13 mouse cellular contexts compared by ENCODE assay signal in the genomic region with DNA sequence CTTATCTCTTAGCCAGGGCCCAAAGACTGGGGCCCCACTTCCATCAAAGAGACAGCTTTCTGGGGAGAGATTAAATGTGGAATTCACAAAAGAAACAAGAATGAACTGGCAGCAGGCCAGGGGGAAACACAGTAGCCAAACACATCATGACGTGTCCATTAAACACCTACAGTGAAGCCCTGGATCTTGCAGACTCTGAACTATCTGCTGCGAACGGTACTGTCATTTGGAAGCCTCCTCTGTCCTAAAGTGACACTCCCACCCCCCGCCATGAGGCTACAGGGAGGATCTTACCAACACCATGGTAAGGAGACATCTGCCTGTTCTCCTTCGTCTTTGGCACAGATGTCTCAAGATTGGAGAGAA. TPM values are rescaled to one million over a fixed set of nuclear protein-coding genes. Genes with fewer than 3 reads are reported as not detected.
DNase-seq lines count a peak whose midpoint lies in the region; ATAC-seq and TF ChIP-seq lines count a peak whose summit lies in the region.
"Had no signal": no experiment of that assay in that cellular context is flagged by ENCODE, and none has a peak within 500 bp of the region (broad histone marks: within the 10 kb centered on the region; RNA-seq: fewer than 3 reads in every experiment).

No protein-coding gene starts in this region.

- WGBS in intestine, embryonic 16.5 days: 28% methylated on average over 5 of the region's 5 CpGs
- 32% methylated on average over 5 of the region's 5 CpGs for WGBS in intestine, postnatal 0 days
- WGBS in heart, embryonic 16.5 days: 27% methylated on average over 5 of the region's 5 CpGs
- 67% methylated on average over 5 of the region's 5 CpGs for WGBS in forebrain, embryonic 12.5 days

- peak; percentile 29 for DNase-seq in lung, postnatal 10 days
- no peak for DNase-seq in lung, postnatal 14 days
- no peak for DNase-seq in adrenal gland, postnatal 4 days (ENCODE audit: low spot score in 2 of 2)
- DNase-seq: forebrain, postnatal 0 days; kidney, postnatal 14 days; thymus, adult 18-20 months had no signal

- peaks cover 9% of the 10 kb centered on the region for H3K4me1 ChIP-seq in intestine, embryonic 16.5 days (ENCODE audit: control insufficient read depth, insufficient read depth, low read length)
- H3K4me1 ChIP-seq in intestine, postnatal 0 days (replicated peaks; ENCODE audit: control insufficient read depth, insufficient read depth, low read length): no peaks in the 10 kb centered on the region
- peaks cover 13% of the 10 kb centered on the region for H3K4me1 ChIP-seq in heart, embryonic 16.5 days (ENCODE audit: control insufficient read depth, insufficient read depth, low read length)
- H3K4me1 ChIP-seq in forebrain, embryonic 12.5 days: peaks cover 12% of the 10 kb centered on the region

- no peaks in the 10 kb centered on the region for H3K9me3 ChIP-seq in intestine, embryonic 16.5 days (ENCODE audit: control insufficient read depth, low read length)
- H3K9me3 ChIP-seq in intestine, postnatal 0 days (ENCODE audit: control insufficient read depth): no peaks in the 10 kb centered on the region
- H3K9me3 ChIP-seq in heart, embryonic 16.5 days (replicated peaks; ENCODE audit: control insufficient read depth, low read length): no peaks in the 10 kb centered on the region
- no peaks in the 10 kb centered on the region for H3K9me3 ChIP-seq in forebrain, embryonic 12.5 days
- H3K9me3 ChIP-seq: liver, embryonic 15.5 days had no signal

- no peaks in the 10 kb centered on the region for H3K27me3 ChIP-seq in intestine, embryonic 16.5 days (replicated peaks; ENCODE audit: control insufficient read depth, insufficient read depth, low read length)
- no peaks in the 10 kb centered on the region for H3K27me3 ChIP-seq in intestine, postnatal 0 days (replicated peaks; ENCODE audit: control insufficient read depth, insufficient read depth, low read length)
- H3K27me3 ChIP-seq in heart, embryonic 16.5 days (ENCODE audit: control insufficient read depth, insufficient read depth, low read length): peaks cover 3% of the 10 kb centered on the region; the same call in 1 of the 2 replicates
- H3K27me3 ChIP-seq in forebrain, embryonic 12.5 days: no peaks in the 10 kb centered on the region
- H3K27me3 ChIP-seq: liver, embryonic 15.5 days had no signal

- no peak for TF ChIP-seq CTCF in intestine, postnatal 0 days (IDR thresholded peaks at IDR 0.05; ENCODE audit: low read depth)

- no peak overlapping the region for H3K4me3 ChIP-seq in intestine, embryonic 16.5 days (ENCODE audit: low read length)
- H3K4me3 ChIP-seq in intestine, postnatal 0 days (ENCODE audit: low read depth, low read length): no peak overlapping the region
- H3K4me3 ChIP-seq in heart, embryonic 16.5 days (ENCODE audit: low read length): peak overlapping the region; percentile 1; the same call in 1 of the 2 replicates
- no peak overlapping the region for H3K4me3 ChIP-seq in forebrain, embryonic 12.5 days (replicated peaks)
- H3K4me3 ChIP-seq: liver, embryonic 15.5 days had no signal

- H3K4me2 ChIP-seq in intestine, embryonic 16.5 days (ENCODE audit: low read depth, low read length): no peak overlapping the region
- no peak overlapping the region for H3K4me2 ChIP-seq in intestine, postnatal 0 days (replicated peaks; ENCODE audit: low read depth)
- peak overlapping the region; percentile 51; the same call in 1 of the 2 replicates for H3K4me2 ChIP-seq in heart, embryonic 16.5 days (ENCODE audit: low read depth, low read length)
- H3K4me2 ChIP-seq in forebrain, embryonic 12.5 days: no peak overlapping the region

- no peaks in the 10 kb centered on the region for H3K36me3 ChIP-seq in intestine, embryonic 16.5 days (ENCODE audit: control insufficient read depth, insufficient read depth, low read length)
- no peaks in the 10 kb centered on the region for H3K36me3 ChIP-seq in intestine, postnatal 0 days (ENCODE audit: control insufficient read depth, insufficient read depth)
- H3K36me3 ChIP-seq in heart, embryonic 16.5 days (ENCODE audit: control insufficient read depth, insufficient read depth): no peaks in the 10 kb centered on the region
- no peaks in the 10 kb centered on the region; the same call in 1 of the 2 replicates for H3K36me3 ChIP-seq in forebrain, embryonic 12.5 days (replicated peaks)
- H3K36me3 ChIP-seq: liver, embryonic 15.5 days had no signal

- H3K9ac ChIP-seq in intestine, embryonic 16.5 days (ENCODE audit: low read depth, low read length): no peak overlapping the region
- no peak overlapping the region for H3K9ac ChIP-seq in intestine, postnatal 0 days (ENCODE audit: low read depth, low read length)
- no peak overlapping the region for H3K9ac ChIP-seq in heart, embryonic 16.5 days (ENCODE audit: low read length)
- H3K9ac ChIP-seq in forebrain, embryonic 12.5 days: no peak overlapping the region
- H3K9ac ChIP-seq: forebrain, postnatal 0 days; liver, embryonic 15.5 days had no signal

- 0 out of 2 replicates have a peak, but pooled peaks have one; percentile 39 for ATAC-seq in intestine, embryonic 16.5 days
- ATAC-seq in intestine, postnatal 0 days: no peak
- ATAC-seq in heart, embryonic 16.5 days (replicated peaks; ENCODE audit: extremely low read depth, insufficient read depth, low FRiP score): peak; percentile 19; the same call in 1 of the 2 replicates
- peak; percentile 21 for ATAC-seq in megakaryocyte-erythroid progenitor cell, adult 5-6 weeks (replicated peaks; ENCODE audit: low FRiP score, low TSS enrichment, poor library complexity, severe bottlenecking)
- no peak for ATAC-seq in forebrain, embryonic 12.5 days (ENCODE audit: low FRiP score)
- ATAC-seq: forebrain, postnatal 0 days had no signal

- H3K27ac ChIP-seq in intestine, embryonic 16.5 days (ENCODE audit: low read length): 0 out of 2 replicates have a peak overlapping the region, but pooled peaks have one; percentile 19
- no peak overlapping the region for H3K27ac ChIP-seq in intestine, postnatal 0 days (ENCODE audit: low read depth, low read length)
- H3K27ac ChIP-seq in heart, embryonic 16.5 days (ENCODE audit: low read length): peak overlapping the region; percentile 67
- H3K27ac ChIP-seq in forebrain, embryonic 12.5 days: no peak overlapping the region
- H3K27ac ChIP-seq: liver, embryonic 15.5 days had no signal

RNA-seq across cellular contexts. Expression of gene Colec11, which starts 1.0 kb away (rescaled TPM):
- 0.97 and 1.8 TPM in 2 replicates for polyA plus RNA-seq in intestine, embryonic 16.5 days (2015; fragmentation: Nextera tagmentation; extraction: Ambion mirVana)
- 0.58 and 0.85 TPM in 2 replicates for polyA plus RNA-seq in intestine, postnatal 0 days (2015; fragmentation: Nextera tagmentation; extraction: Ambion mirVana)
- 19.5 and 20.7 TPM in 2 replicates for polyA plus RNA-seq in heart, embryonic 16.5 days (2015; fragmentation: Nextera tagmentation; extraction: Ambion mirVana)
- not detected in 2 replicates for total RNA-seq in megakaryocyte-erythroid progenitor cell, adult 5-6 weeks (2014; fragmentation: Nextera tagmentation)
- 0.99 TPM in 1 of 2 replicates, not detected in the other for total RNA-seq in megakaryocyte-erythroid progenitor cell, adult 5-6 weeks (2017)
- polyA plus RNA-seq in forebrain, embryonic 12.5 days (2016; fragmentation: Nextera tagmentation; extraction: Ambion mirVana): 0.22 and 0.23 TPM in 2 replicates
- total RNA-seq in adrenal gland, postnatal 4 days (2021): 1 to 10 TPM; 4.8 to 9.4 TPM
- polyA plus RNA-seq: embryonic facial prominence, embryonic 11.5 days had no signal

RNA-seq across cellular contexts. Expression of gene Rps7, which starts 13.6 kb away (rescaled TPM):
- 587 and 597 TPM in 2 replicates for polyA plus RNA-seq in intestine, embryonic 16.5 days (2015; fragmentation: Nextera tagmentation; extraction: Ambion mirVana)
- polyA plus RNA-seq in intestine, postnatal 0 days (2015; fragmentation: Nextera tagmentation; extraction: Ambion mirVana): 486 and 504 TPM in 2 replicates
- 327 and 342 TPM in 2 replicates for polyA plus RNA-seq in heart, embryonic 16.5 days (2015; fragmentation: Nextera tagmentation; extraction: Ambion mirVana)
- total RNA-seq in megakaryocyte-erythroid progenitor cell, adult 5-6 weeks (2014; fragmentation: Nextera tagmentation): 3,723 and 3,737 TPM in 2 replicates
- 4,053 and 5,358 TPM in 2 replicates for total RNA-seq in megakaryocyte-erythroid progenitor cell, adult 5-6 weeks (2017)
- 650 and 690 TPM in 2 replicates for polyA plus RNA-seq in forebrain, embryonic 12.5 days (2016; fragmentation: Nextera tagmentation; extraction: Ambion mirVana)
- 100 to 1,000 TPM; 657 to 756 TPM for total RNA-seq in adrenal gland, postnatal 4 days (2021)

RNA-seq across cellular contexts. Expression of gene Rnaseh1, which starts 27.3 kb away (rescaled TPM):
- 24.2 and 28.2 TPM in 2 replicates for polyA plus RNA-seq in intestine, embryonic 16.5 days (2015; fragmentation: Nextera tagmentation; extraction: Ambion mirVana)
- polyA plus RNA-seq in intestine, postnatal 0 days (2015; fragmentation: Nextera tagmentation; extraction: Ambion mirVana): 12.4 and 13.8 TPM in 2 replicates
- polyA plus RNA-seq in heart, embryonic 16.5 days (2015; fragmentation: Nextera tagmentation; extraction: Ambion mirVana): 19.3 and 20.8 TPM in 2 replicates
- 18.9 and 31.1 TPM in 2 replicates for total RNA-seq in megakaryocyte-erythroid progenitor cell, adult 5-6 weeks (2014; fragmentation: Nextera tagmentation)
- 11.0 and 27.5 TPM in 2 replicates for total RNA-seq in megakaryocyte-erythroid progenitor cell, adult 5-6 weeks (2017)
- polyA plus RNA-seq in forebrain, embryonic 12.5 days (2016; fragmentation: Nextera tagmentation; extraction: Ambion mirVana): 29.0 and 30.2 TPM in 2 replicates
- 10 to 100 TPM; 17.4 to 19.1 TPM for total RNA-seq in adrenal gland, postnatal 4 days (2021)

RNA-seq across cellular contexts. Expression of gene Allc, which starts 39.8 kb away (rescaled TPM):
- polyA plus RNA-seq in intestine, embryonic 16.5 days (2015; fragmentation: Nextera tagmentation; extraction: Ambion mirVana): not detected in 2 replicates
- polyA plus RNA-seq in intestine, postnatal 0 days (2015; fragmentation: Nextera tagmentation; extraction: Ambion mirVana): not detected in 2 replicates
- not detected in 2 replicates for polyA plus RNA-seq in heart, embryonic 16.5 days (2015; fragmentation: Nextera tagmentation; extraction: Ambion mirVana)
- not detected in 2 replicates for total RNA-seq in megakaryocyte-erythroid progenitor cell, adult 5-6 weeks (2014; fragmentation: Nextera tagmentation)
- not detected in 2 replicates for total RNA-seq in megakaryocyte-erythroid progenitor cell, adult 5-6 weeks (2017)
- not detected in 2 replicates for polyA plus RNA-seq in forebrain, embryonic 12.5 days (2016; fragmentation: Nextera tagmentation; extraction: Ambion mirVana)
- not detected for total RNA-seq in adrenal gland, postnatal 4 days (2021)
- polyA plus RNA-seq: embryonic facial prominence, embryonic 11.5 days; liver, embryonic 15.5 days had no signal

RNA-seq across cellular contexts. Expression of gene Adi1, which starts 52.9 kb away (rescaled TPM):
- polyA plus RNA-seq in intestine, embryonic 16.5 days (2015; fragmentation: Nextera tagmentation; extraction: Ambion mirVana): 111 and 114 TPM in 2 replicates
- polyA plus RNA-seq in intestine, postnatal 0 days (2015; fragmentation: Nextera tagmentation; extraction: Ambion mirVana): 85.9 TPM in 2 replicates
- polyA plus RNA-seq in heart, embryonic 16.5 days (2015; fragmentation: Nextera tagmentation; extraction: Ambion mirVana): 51.1 and 54.0 TPM in 2 replicates
- 67.5 and 76.4 TPM in 2 replicates for total RNA-seq in megakaryocyte-erythroid progenitor cell, adult 5-6 weeks (2014; fragmentation: Nextera tagmentation)
- 25.8 and 33.8 TPM in 2 replicates for total RNA-seq in megakaryocyte-erythroid progenitor cell, adult 5-6 weeks (2017)
- polyA plus RNA-seq in forebrain, embryonic 12.5 days (2016; fragmentation: Nextera tagmentation; extraction: Ambion mirVana): 41.6 and 44.1 TPM in 2 replicates
- 10 to 100 TPM; 60.0 to 68.9 TPM for total RNA-seq in adrenal gland, postnatal 4 days (2021)

Comparison
In these comparisons a context has a peak if more than half of its experiments do, and no peak if none do; other contexts are left out.
1. ATAC-seq: peak in intestine, embryonic 16.5 days (single experiment), heart, embryonic 16.5 days (single experiment) and megakaryocyte-erythroid progenitor cell, adult 5-6 weeks (single experiment); none in intestine, postnatal 0 days (single experiment) and forebrain, embryonic 12.5 days (single experiment).
2. H3K27ac ChIP-seq: peak in intestine, embryonic 16.5 days (single experiment) and heart, embryonic 16.5 days (single experiment); none in intestine, postnatal 0 days (single experiment) and forebrain, embryonic 12.5 days (single experiment).